25 mouse cellular contexts compared by ENCODE assay signal in genomic region chr2:173244108-173244507, GRCm38 (mm10). TPM values are rescaled to one million over a fixed set of nuclear protein-coding genes. Genes with fewer than 3 reads are reported as not detected.
DNase-seq lines count a peak whose midpoint lies in the region; ATAC-seq and TF ChIP-seq lines count a peak whose summit lies in the region.
"Had no signal": no experiment of that assay in that cellular context is flagged by ENCODE, and none has a peak within 500 bp of the region (broad histone marks: within the 10 kb centered on the region; RNA-seq: fewer than 3 reads in every experiment).

No protein-coding gene starts in this region.

- WGBS in lung, postnatal 0 days: 37% methylated on average over 3 of the region's 3 CpGs
- 28% methylated on average over 3 of the region's 3 CpGs for WGBS in intestine, embryonic 16.5 days
- 15% methylated on average over 3 of the region's 3 CpGs for WGBS in small intestine, adult 2 months

- no peaks in the 10 kb centered on the region for H3K36me3 ChIP-seq in lung, postnatal 0 days (ENCODE audit: insufficient read depth, low read length)
- no peaks in the 10 kb centered on the region for H3K36me3 ChIP-seq in intestine, embryonic 16.5 days (ENCODE audit: control insufficient read depth, insufficient read depth, low read length)
- H3K36me3 ChIP-seq in small intestine, adult 2 months (ENCODE audit: control insufficient read depth, insufficient read depth, low read length): no peaks in the 10 kb centered on the region
- H3K36me3 ChIP-seq: embryonic facial prominence, embryonic 12.5 days; embryonic facial prominence, embryonic 15.5 days; hindbrain, embryonic 12.5 days had no signal

- no peak overlapping the region for H3K4me2 ChIP-seq in lung, postnatal 0 days (replicated peaks; ENCODE audit: low read depth, low read length)
- no peak overlapping the region for H3K4me2 ChIP-seq in intestine, embryonic 16.5 days (ENCODE audit: low read depth, low read length)
- H3K4me2 ChIP-seq: embryonic facial prominence, embryonic 12.5 days; embryonic facial prominence, embryonic 15.5 days; heart, embryonic 11.5 days; hindbrain, embryonic 12.5 days had no signal

- peaks cover 6% of the 10 kb centered on the region; the same call in 1 of the 2 replicates for H3K4me1 ChIP-seq in lung, postnatal 0 days (ENCODE audit: insufficient read depth, low read depth, low read length)
- H3K4me1 ChIP-seq in intestine, embryonic 16.5 days (ENCODE audit: control insufficient read depth, insufficient read depth, low read length): peaks cover 43% of the 10 kb centered on the region
- peaks cover 26% of the 10 kb centered on the region for H3K4me1 ChIP-seq in small intestine, adult 2 months (ENCODE audit: control insufficient read depth, insufficient read depth, insufficient read length, low read length)

- no peak for TF ChIP-seq POLR2A in small intestine, adult 2 months (IDR thresholded peaks at IDR 0.05; ENCODE audit: low read depth, low read length)

- TF ChIP-seq EP300 in lung, postnatal 0 days (IDR thresholded peaks at IDR 0.05): no peak

- no peak for DNase-seq in lung, postnatal 0 days (ENCODE audit: low spot score)
- DNase-seq in lung, adult 18-20 months: no peak
- DNase-seq in layer of hippocampus, adult 18-20 months (ENCODE audit: low spot score in 2 of 2): no peak
- no peak for DNase-seq in right cerebral cortex, postnatal 4 days
- DNase-seq: adrenal gland, adult 2 months; adrenal gland, postnatal 14 days; cerebellum, adult 11 months; cerebellum, adult 2 months; cerebellum, adult 9-11 months; cerebellum, postnatal 25 days; forebrain, postnatal 0 days; heart, adult 11 months had no signal

- peak; percentile 20; the same call in 1 of the 2 replicates for ATAC-seq in lung, postnatal 0 days
- peak; percentile 24 for ATAC-seq in intestine, embryonic 16.5 days
- ATAC-seq: CD4-positive, CD25-positive, alpha-beta regulatory T cell, adult 4 months; forebrain, embryonic 14.5 days; forebrain, postnatal 0 days had no signal

- TF ChIP-seq CTCF in lung, postnatal 0 days (IDR thresholded peaks at IDR 0.05): no peak
- no peak for TF ChIP-seq CTCF in small intestine, adult 2 months (IDR thresholded peaks at IDR 0.05; ENCODE audit: extremely low read depth, insufficient read length, insufficient replicate concordance, low read depth, low read length)

- no peak overlapping the region for H3K27ac ChIP-seq in lung, postnatal 0 days (ENCODE audit: low read length)
- no peak overlapping the region for H3K27ac ChIP-seq in intestine, embryonic 16.5 days (ENCODE audit: low read length)
- H3K27ac ChIP-seq in small intestine, adult 2 months (ENCODE audit: insufficient read depth, low read depth, low read length): peak overlapping the region; percentile 17
- H3K27ac ChIP-seq: embryonic facial prominence, embryonic 12.5 days; embryonic facial prominence, embryonic 15.5 days; gastrocnemius, adult 2 months; hindbrain, embryonic 12.5 days had no signal

- no peaks in the 10 kb centered on the region for H3K27me3 ChIP-seq in lung, postnatal 0 days (replicated peaks; ENCODE audit: insufficient read depth, low read length)
- no peaks in the 10 kb centered on the region for H3K27me3 ChIP-seq in intestine, embryonic 16.5 days (replicated peaks; ENCODE audit: control insufficient read depth, insufficient read depth, low read length)
- H3K27me3 ChIP-seq in small intestine, adult 2 months (ENCODE audit: control insufficient read depth, insufficient read depth, low read length): no peaks in the 10 kb centered on the region
- H3K27me3 ChIP-seq: embryonic facial prominence, embryonic 12.5 days; embryonic facial prominence, embryonic 15.5 days had no signal

- no peak overlapping the region for H3K9ac ChIP-seq in lung, postnatal 0 days (replicated peaks; ENCODE audit: low read depth)
- H3K9ac ChIP-seq in intestine, embryonic 16.5 days (ENCODE audit: low read depth, low read length): no peak overlapping the region
- H3K9ac ChIP-seq: embryonic facial prominence, embryonic 12.5 days; embryonic facial prominence, embryonic 15.5 days; forebrain, postnatal 0 days; hindbrain, embryonic 12.5 days had no signal

- no peak overlapping the region for H3K4me3 ChIP-seq in lung, postnatal 0 days (ENCODE audit: low read depth, low read length)
- H3K4me3 ChIP-seq in intestine, embryonic 16.5 days (ENCODE audit: low read length): no peak overlapping the region
- no peak overlapping the region for H3K4me3 ChIP-seq in small intestine, adult 2 months (ENCODE audit: low read depth, low read length)
- H3K4me3 ChIP-seq: embryonic facial prominence, embryonic 12.5 days; embryonic facial prominence, embryonic 15.5 days; gastrocnemius, adult 2 months; hindbrain, embryonic 12.5 days had no signal

- H3K9me3 ChIP-seq in lung, postnatal 0 days (ENCODE audit: low read length): no peaks in the 10 kb centered on the region
- H3K9me3 ChIP-seq in intestine, embryonic 16.5 days (ENCODE audit: control insufficient read depth, low read length): no peaks in the 10 kb centered on the region
- H3K9me3 ChIP-seq: embryonic facial prominence, embryonic 12.5 days; embryonic facial prominence, embryonic 15.5 days; hindbrain, embryonic 12.5 days had no signal

RNA-seq across cellular contexts. Expression of gene Zbp1, which starts 25.4 kb away (rescaled TPM):
- 1.1 and 2.5 TPM in 2 replicates for polyA plus RNA-seq in lung, postnatal 0 days (2015; fragmentation: Nextera tagmentation; extraction: Ambion mirVana)
- polyA plus RNA-seq in intestine, embryonic 16.5 days (2015; fragmentation: Nextera tagmentation; extraction: Ambion mirVana): 0.65 and 1.9 TPM in 2 replicates
- 23.6 and 51.0 TPM in 2 replicates for polyA plus RNA-seq in small intestine, adult 2 months (2012; rRNA removed)
- total RNA-seq in layer of hippocampus, adult 18-20 months (2021): under 1 TPM in 1 of 2 experiments, not detected in 1; 0.30 TPM
- total RNA-seq: gastrocnemius, adult 2 months; gastrocnemius, postnatal 14 days; MEL had no signal
- polyA plus RNA-seq: embryonic facial prominence, embryonic 12.5 days; forebrain, embryonic 11.5 days; forebrain, embryonic 14.5 days; heart, embryonic 11.5 days; heart, embryonic 14.5 days had no signal

RNA-seq across cellular contexts. Expression of gene Pmepa1, which starts 32.2 kb away (rescaled TPM):
- 9.8 and 11.1 TPM in 2 replicates for polyA plus RNA-seq in lung, postnatal 0 days (2015; fragmentation: Nextera tagmentation; extraction: Ambion mirVana)
- polyA plus RNA-seq in intestine, embryonic 16.5 days (2015; fragmentation: Nextera tagmentation; extraction: Ambion mirVana): 4.4 and 4.6 TPM in 2 replicates
- polyA plus RNA-seq in small intestine, adult 2 months (2012; rRNA removed): 58.9 and 93.7 TPM in 2 replicates
- 10 to 100 TPM; 22.6 to 23.8 TPM for total RNA-seq in layer of hippocampus, adult 18-20 months (2021)
- total RNA-seq: MEL had no signal
